In genomic region chr5:131794411-131795133, GRCm38 (mm10) we compare ENCODE assay signal across 9 mouse cellular contexts.
A peak's percentile ranks its signal among the peaks of the same experiment; 100 is the strongest.
DNase-seq lines count a peak whose midpoint lies in the region; ATAC-seq lines count a peak whose summit lies in the region.
"Had no signal": no experiment of that assay in that cellular context is flagged by ENCODE, and none has a peak within 500 bp of the region (broad histone marks: within the 10 kb centered on the region; RNA-seq: fewer than 3 reads in every experiment).

No protein-coding gene starts in this region.

- H3K36me3 ChIP-seq in embryonic facial prominence, embryonic 13.5 days, result no peaks in the 10 kb centered on the region
- no peaks in the 10 kb centered on the region for H3K36me3 ChIP-seq in embryonic facial prominence, embryonic 10.5 days (replicated peaks)
- H3K36me3 ChIP-seq in midbrain, embryonic 15.5 days (replicated peaks), result no peaks in the 10 kb centered on the region
- H3K36me3 ChIP-seq: liver, embryonic 15.5 days had no signal

- H3K4me2 ChIP-seq in embryonic facial prominence, embryonic 13.5 days, result peak overlapping the region; percentile 29; the same call in 1 of the 2 replicates
- peak overlapping the region; percentile 30 for H3K4me2 ChIP-seq in midbrain, embryonic 15.5 days
- H3K4me2 ChIP-seq: liver, embryonic 15.5 days had no signal

- no peaks in the 10 kb centered on the region for H3K27me3 ChIP-seq in embryonic facial prominence, embryonic 13.5 days
- H3K27me3 ChIP-seq in embryonic facial prominence, embryonic 10.5 days (replicated peaks; ENCODE audit: low read depth, poor library complexity, severe bottlenecking), result peaks cover 70% of the 10 kb centered on the region
- H3K27me3 ChIP-seq in midbrain, embryonic 15.5 days (replicated peaks), result no peaks in the 10 kb centered on the region
- H3K27me3 ChIP-seq: liver, embryonic 15.5 days had no signal

- no peak overlapping the region for H3K9ac ChIP-seq in embryonic facial prominence, embryonic 13.5 days
- no peak overlapping the region for H3K9ac ChIP-seq in midbrain, embryonic 15.5 days
- H3K9ac ChIP-seq: liver, embryonic 15.5 days had no signal

- H3K4me3 ChIP-seq in embryonic facial prominence, embryonic 13.5 days, result no peak overlapping the region
- H3K4me3 ChIP-seq in embryonic facial prominence, embryonic 10.5 days, result no peak overlapping the region
- no peak overlapping the region for H3K4me3 ChIP-seq in midbrain, embryonic 15.5 days
- H3K4me3 ChIP-seq: liver, embryonic 15.5 days had no signal

- DNase-seq in embryonic facial prominence, embryonic 10.5 days (ENCODE audit: low spot score), result no peak
- DNase-seq in embryo, embryonic 11 days, result peak; percentile 41
- peak; percentile 84 for DNase-seq in layer of hippocampus, adult 11-12 months (ENCODE audit: low spot score)
- no peak for DNase-seq in spleen, postnatal 36 days (ENCODE audit: low spot score in 2 of 2)
- DNase-seq in urinary bladder, postnatal 14 days (ENCODE audit: low spot score), result no peak

- 0 out of 2 replicates have a peak overlapping the region, but pooled peaks have one; percentile 22 for H3K27ac ChIP-seq in embryonic facial prominence, embryonic 13.5 days
- H3K27ac ChIP-seq in embryonic facial prominence, embryonic 10.5 days (replicated peaks), result no peak overlapping the region
- H3K27ac ChIP-seq in midbrain, embryonic 15.5 days, result peak overlapping the region; percentile 80
- H3K27ac ChIP-seq: liver, embryonic 15.5 days had no signal

- 47% methylated on average over 18 of the region's 18 CpGs for WGBS in embryonic facial prominence, embryonic 13.5 days
- WGBS in embryonic facial prominence, embryonic 10.5 days, result 52% methylated on average over 18 of the region's 18 CpGs
- WGBS in midbrain, embryonic 15.5 days, result 18% methylated on average over 18 of the region's 18 CpGs

- H3K4me1 ChIP-seq in embryonic facial prominence, embryonic 13.5 days, result peaks cover 33% of the 10 kb centered on the region
- H3K4me1 ChIP-seq in embryonic facial prominence, embryonic 10.5 days, result peaks cover 21% of the 10 kb centered on the region
- H3K4me1 ChIP-seq in midbrain, embryonic 15.5 days, result peaks cover 48% of the 10 kb centered on the region
- H3K4me1 ChIP-seq: liver, embryonic 15.5 days had no signal

- ATAC-seq in embryonic facial prominence, embryonic 13.5 days (ENCODE audit: insufficient number of reproducible peaks, insufficient read depth, low FRiP score, low TSS enrichment, low read depth), result no peak
- peak; percentile 74 for ATAC-seq in midbrain, embryonic 15.5 days (replicated peaks)
- no peak for ATAC-seq in activated CD4-positive, CD25-positive, alpha-beta regulatory T cell, adult 4 months

- no peaks in the 10 kb centered on the region for H3K9me3 ChIP-seq in embryonic facial prominence, embryonic 13.5 days
- no peaks in the 10 kb centered on the region for H3K9me3 ChIP-seq in embryonic facial prominence, embryonic 10.5 days
- no peaks in the 10 kb centered on the region for H3K9me3 ChIP-seq in midbrain, embryonic 15.5 days
- H3K9me3 ChIP-seq: liver, embryonic 15.5 days had no signal

Comparison
In these comparisons a context has a peak if more than half of its experiments do, and no peak if none do; other contexts are left out.
1. DNase-seq: peak in embryo, embryonic 11 days (single experiment) and layer of hippocampus, adult 11-12 months (single experiment); none in embryonic facial prominence, embryonic 10.5 days (single experiment), spleen, postnatal 36 days (0 of 2) and urinary bladder, postnatal 14 days (single experiment).